Mouse (Mus musculus) heart, postnatal 0 days (tissue): ENCODE measurements around the gene Chchd3.

Experiments
- CTCF ChIP-seq: IDR thresholded peaks from 2 replicates; pipeline ENCODE4 v1.5.1; 2016; ENCODE audit warnings: antibody characterized with exemption, control low read depth, low read depth
- EP300 ChIP-seq: IDR thresholded peaks from 2 replicates; pipeline ENCODE4 v1.6.1; 2016; ENCODE audit warnings: antibody characterized with exemption, low read depth

DNA sequence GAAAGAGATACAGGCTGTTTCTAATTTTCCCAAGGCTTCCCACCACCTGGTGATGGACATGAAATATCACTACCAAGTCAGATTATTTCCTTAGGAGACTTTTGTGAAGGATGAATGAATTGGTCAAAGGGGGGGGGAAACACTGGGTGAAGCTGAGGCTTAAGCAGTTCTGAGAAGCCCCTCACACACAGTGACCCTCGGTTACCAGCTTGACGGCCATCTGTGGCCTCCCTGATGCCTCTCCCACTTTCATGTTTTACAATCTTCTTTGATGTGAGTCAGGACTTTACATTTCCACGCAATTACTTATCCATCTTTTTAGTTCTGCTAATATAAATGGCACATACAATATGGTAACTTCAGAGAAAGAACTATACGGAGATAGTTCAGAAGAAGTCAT is 252.3 kb downstream of the Chchd3 start:
- no peak for TF ChIP-seq CTCF
- TF ChIP-seq EP300, result no peak
